Mouse (Mus musculus): Measurements from ENCODE around the gene Gstm7. TPM values are rescaled to one million over a fixed set of nuclear protein-coding genes. Genes with fewer than 3 reads are reported as not detected.
"Not testable (repeated sequence)": the region's sequence is repeated elsewhere in the genome, so short reads cannot be mapped to it uniquely, and the experiment has no call there.

The Gstm7 gene
- total RNA-seq (2021): 10 to 100 TPM; 60.7 to 70.1 TPM
- long read RNA-seq, transcript Gstm7-201 (8 exons, 1,377 nt): major isoform, 60 of 70 reads
- long read RNA-seq, partial matches to known transcripts: 1 of 70 reads
- long read RNA-seq, other reads (novel, unspliced or antisense): 6 of 70 reads

DNA sequence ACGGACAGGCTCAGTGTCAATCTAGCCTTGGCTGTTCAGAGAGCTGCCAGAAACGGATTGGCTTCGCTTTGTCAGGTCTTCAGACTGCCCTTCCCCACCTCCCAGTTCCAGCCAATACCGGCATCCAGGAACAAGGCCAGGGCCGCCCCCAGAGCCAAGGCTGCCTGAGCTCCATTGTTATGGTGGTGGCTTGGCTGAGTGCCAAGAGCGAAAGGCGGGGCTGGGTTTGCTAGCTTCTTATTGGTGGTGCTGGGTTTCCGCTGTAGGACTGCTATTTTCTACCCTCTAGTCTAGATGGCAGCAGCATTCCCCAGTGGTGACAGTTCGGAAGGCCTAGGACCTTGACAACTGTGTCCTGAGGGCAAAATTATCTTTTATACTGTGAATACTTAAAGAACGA is at the start of gene Gstm7:
TSS of gene Gstm7 (minus strand) at position 148 of the 400 bp plus-strand sequence.
- DNase-seq (ENCODE audit: low spot score in 2 of 2): peak; percentile 99

DNA sequence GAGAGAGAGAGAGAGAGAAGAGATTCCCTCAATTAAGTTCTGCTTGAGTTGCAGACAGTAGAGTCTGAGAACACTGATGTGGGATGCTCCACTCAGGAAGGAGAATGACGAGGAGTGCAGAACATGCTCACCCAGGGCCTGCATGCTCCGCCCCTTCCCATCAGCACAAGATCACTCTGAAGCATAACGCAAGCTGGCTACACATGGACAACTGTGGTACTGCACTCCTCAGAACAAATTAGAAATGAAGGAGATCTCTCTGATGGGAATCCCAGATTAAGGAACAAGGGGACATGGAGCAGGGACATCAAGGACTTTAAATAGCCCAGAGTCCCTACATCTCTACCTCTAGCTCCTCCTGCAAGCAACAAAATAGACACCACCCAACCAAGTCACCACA is 49.6 kb upstream of the Gstm7 start:
- DNase-seq (ENCODE audit: low spot score in 2 of 2): no peak

DNA sequence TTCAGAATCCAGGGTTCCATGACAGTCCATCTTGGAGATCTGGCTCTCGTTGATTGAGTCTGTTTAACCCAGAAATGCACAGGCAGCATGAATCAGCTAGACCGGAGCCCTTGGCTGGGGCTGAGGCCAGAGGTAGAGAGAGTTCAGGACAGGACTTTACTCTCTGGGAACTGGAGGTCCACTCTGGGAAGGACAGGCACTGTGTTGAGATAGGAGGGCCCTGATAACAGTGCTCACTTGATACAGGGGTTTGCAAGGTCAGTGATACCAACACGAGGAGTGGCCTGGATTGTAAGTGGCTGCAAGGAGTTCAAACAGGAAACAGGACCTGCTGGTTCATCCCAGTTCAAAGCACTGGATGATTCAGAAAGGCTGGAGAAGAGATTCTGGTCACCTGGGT is 46.1 kb upstream of the Gstm7 start:
- no peak for DNase-seq (ENCODE audit: low spot score in 2 of 2)

DNA sequence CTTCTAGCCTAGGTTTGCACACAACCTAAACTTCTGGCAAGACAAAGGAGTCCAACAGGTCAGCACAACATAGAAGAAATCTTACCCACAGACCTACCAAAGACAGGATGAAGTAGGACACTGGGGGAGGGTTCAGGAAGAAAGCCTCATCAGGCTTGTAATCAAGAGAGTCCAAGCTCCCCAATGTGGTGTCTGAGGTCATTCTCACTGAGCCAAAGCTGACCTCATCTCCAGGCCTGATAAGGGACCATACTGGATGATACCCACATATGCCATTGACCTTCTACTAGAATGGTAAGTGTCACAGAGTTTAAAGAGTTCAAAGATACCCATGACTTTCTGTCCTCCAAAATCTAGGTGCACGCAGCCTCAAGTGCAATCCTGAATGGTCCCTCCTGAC is 42.6 kb upstream of the Gstm7 start:
- no peak for DNase-seq (ENCODE audit: low spot score in 2 of 2)

DNA sequence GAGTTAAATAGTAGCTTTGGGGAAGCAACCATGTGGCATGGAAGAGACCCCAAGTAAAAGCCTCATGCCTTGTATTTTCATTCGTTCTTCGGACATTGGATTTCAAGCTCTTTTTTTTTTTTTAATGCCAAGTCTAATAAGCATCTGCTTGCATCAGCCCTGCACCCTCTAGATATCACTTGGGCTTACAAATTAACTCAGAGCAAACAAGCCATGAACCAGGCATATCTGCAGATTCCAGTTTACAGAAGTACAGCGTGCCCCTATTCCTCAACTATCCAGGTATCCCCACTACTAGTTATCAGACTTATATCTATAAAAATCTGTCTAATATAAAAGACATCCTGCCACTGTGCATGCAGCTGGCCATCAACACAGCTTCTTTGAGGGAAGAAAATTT is 40.5 kb upstream of the Gstm7 start:
- DNase-seq (ENCODE audit: low spot score in 2 of 2): no peak

DNA sequence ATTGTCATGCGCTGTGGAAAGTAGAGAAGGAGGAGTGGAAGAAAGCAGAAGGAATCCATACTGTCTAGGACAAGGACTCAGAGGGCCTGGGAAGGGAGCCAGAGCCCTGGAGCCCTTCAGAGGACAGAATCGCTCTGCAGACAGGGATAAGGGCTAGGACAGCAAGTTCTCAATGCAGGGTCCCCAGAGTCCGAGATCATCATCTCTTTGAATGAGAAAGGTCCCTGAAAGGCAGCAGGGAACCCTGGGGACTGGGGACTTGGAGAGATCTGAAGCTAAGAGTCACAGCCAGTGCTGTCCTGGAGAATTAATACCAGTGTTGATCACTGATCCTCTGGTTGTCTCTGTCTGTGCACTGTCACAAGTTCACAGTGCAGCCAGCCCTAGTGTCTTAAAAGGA is 39.5 kb upstream of the Gstm7 start:
- not testable (repeated sequence) for DNase-seq (ENCODE audit: low spot score in 2 of 2)

DNA sequence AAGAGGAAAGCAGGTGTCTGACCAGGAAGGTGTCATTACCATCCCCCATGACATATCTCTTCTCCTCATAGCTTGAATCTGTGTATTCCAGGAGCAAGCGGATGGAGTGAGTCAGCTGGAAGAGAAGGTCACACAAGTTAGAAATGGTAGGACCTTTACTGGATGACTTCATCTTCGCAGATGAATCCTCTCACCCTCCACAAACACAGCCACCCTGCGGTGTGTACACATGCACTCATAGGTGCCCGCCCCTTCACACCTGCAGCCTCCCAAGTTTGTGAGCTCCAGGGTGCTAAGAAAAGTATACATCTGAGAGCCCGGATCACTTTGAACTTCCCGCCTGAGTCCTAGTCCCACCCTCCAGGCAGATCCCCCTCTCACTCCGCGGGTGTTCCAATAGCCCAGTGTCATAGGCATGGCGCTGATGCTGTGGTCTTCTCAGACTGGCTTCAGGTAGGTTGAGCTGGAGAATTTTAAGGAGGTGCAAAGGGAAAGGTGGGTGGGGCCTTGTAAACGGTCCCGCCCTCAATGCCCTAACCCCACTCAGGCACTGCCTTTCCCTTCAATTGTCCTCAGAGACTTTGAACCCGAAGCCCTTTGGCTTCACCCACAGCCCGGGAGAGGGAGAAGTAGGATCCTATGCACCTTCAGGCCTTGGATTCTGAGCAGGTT is 37.2 kb upstream of the Gstm7 start, which contains the start of gene Gstm3:
TSS of gene Gstm3 (minus strand) at position 560 of the 672 bp plus-strand sequence.
- no peak for DNase-seq (ENCODE audit: low spot score in 2 of 2)

DNA sequence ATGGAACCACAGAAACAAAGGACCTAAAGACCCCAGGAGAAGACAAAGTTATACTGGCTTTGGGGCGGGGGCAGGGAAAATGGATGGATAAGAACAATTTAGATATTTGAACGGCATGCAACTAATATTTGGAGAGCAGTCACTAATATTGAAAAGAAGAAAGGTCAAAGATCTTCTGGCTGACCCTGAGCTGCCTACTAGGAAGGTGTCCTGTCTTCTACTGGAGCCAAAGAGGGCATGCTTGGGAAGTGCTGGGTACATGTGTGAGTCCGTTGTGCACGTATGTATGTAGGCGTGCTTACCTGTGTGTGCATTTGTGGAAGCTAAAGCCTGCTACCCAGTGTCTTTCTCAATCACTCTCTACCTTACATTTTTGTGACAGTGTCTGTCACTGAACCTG is 35.0 kb upstream of the Gstm7 start:
- DNase-seq (ENCODE audit: low spot score in 2 of 2): no peak

DNA sequence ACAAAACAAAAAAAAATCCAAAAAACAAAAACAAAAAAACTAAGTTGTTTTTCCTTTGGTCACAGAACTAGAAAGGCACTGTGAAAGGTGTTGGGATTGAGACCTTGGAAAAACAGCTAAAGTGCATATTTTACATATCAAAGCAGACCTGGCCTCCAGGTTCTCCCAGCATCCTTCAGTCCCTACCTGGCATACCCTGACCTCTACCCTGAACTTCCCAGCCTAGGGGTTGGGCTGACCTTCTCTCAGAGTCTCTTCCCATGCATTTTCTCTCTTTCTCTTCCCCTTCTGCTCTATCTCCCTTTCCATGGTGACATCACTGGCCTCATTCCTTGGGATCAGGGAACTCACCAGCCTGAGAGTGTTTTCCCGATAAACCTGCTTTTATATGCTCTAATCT is 34.0 kb upstream of the Gstm7 start:
- no peak for DNase-seq (ENCODE audit: low spot score in 2 of 2)

DNA sequence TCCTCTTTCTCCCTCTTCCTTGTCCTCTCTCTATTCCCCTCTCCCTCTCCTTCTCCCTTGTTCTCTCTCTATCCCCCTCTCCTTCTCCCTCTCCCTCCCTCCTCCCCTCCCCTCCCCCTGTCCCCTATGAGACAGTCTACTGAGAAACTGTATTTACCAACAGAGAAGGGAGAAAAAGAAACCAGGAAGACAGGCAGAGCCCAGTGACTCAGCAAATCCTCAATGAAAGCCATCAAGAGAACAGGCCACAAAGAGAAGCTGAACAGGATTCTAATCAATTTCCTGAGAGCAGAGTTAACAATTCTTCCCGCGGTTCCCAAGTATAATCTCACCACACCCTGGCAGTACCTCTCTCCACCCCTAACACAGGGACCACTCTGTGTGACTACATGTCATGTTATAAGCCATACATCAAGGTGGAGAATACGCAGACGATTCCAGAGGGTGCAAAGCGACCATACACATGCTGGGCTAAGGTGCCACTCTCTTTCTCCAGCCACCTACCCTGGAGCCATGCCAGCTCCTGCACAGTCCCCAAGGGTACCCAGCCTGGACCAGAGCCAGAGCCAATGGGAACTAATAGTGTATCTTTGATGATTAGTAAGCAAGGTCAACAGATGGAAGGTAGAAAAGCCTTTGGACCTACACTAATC is 33.2 kb upstream of the Gstm7 start:
- no peak for DNase-seq (ENCODE audit: low spot score in 2 of 2)

DNA sequence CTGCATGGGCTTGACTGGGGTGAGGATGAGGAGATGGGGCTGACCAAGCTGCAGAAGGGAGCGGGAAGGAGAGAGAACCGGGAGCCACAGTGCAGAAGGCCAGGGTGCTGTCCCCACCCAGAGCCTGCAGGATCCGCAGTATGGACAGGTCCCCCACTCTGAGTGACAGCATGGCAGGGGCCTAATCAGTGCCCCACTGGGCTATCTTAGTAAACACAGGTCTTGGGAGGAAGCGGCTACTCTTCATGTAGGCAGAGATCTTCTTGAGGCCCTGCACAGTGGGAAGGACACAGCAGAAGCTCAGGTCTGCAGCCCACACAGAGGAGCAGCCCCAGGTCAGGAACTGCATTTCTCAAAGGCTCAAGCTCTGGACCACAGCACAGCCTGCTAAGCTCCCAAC is 32.4 kb upstream of the Gstm7 start:
- DNase-seq (ENCODE audit: low spot score in 2 of 2): no peak

DNA sequence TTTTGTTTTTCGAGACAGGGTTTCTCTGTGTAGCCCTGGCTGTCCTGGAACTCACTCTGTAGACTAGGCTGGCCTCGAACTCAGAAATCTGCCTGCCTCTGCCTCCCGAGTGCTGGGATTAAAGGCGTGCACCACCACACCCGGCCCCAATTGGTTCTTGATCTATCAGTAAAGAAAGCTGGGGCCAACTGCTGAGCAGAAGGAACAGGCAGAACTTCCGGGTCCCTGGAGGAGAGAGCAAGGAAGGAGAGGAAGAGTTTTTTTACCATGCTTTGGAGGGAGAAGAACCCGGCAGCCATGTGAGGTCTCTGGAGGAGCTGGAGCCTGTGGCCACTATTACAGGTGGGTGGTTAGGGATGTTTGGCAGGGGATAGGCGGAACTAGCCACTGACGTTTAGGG is 23.6 kb upstream of the Gstm7 start:
- not testable (repeated sequence) for DNase-seq (ENCODE audit: low spot score in 2 of 2)

DNA sequence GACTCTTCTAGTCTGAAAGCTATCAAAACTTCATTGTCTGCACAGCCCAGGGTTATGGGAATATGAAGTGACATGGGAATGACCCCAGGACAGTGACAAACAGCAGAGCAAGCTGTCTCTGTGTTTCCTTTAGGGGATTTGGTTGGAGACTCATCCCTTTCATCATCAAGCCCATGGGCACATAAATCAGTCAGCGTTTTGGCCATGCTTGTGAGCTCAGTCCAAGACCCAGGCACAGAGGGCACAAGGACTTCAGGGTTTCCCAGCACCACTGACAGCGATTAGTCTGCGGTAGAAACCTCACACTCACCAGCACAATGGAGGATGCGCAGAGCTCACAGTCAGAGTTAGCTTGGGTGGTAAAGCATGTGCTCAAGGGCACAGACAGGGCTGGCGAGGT is 22.3 kb upstream of the Gstm7 start:
- no peak for DNase-seq (ENCODE audit: low spot score in 2 of 2)

DNA sequence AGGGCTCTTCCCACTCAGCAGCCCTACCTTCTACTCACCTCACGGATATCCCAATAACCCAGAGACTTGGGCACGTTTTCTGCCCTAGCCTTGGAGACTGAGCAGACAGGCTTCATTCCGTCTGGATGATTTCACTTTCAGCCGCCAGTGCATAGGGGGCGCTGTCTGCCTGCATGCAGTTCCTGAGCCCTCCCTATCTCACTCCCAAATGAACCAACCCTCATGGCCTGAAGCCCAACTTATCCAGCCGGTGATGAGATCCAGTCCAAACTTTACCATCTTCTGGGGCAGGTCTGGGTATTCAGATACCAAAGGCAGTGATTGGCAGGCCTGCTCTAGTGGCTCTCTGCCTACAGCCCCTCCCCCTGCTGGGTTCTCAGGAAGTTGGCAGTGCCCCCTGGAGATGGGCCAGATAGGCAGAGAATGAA is 21.7 kb upstream of the Gstm7 start:
- peak; percentile 84 to 86 for DNase-seq (ENCODE audit: low spot score in 2 of 2)

DNA sequence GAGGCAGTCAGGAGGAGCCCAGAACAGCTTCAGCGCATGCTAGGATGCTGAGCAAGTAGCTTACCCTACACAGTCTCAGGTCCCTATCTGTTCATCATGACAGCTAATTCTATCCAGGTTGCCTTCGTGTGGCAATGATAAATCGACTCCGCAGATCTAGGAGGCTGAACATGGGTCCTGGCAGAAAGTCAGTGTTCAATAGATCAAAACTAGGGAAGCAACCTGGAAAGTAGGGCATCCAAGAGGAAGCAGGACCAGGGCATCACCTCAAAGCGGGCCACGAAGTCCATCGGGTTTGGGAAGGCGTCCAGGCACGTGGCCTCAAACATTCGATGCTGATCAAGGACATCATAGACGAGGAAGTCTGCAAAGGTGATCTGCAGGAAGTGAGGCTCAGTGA is 18.9 kb upstream of the Gstm7 start:
- DNase-seq (ENCODE audit: low spot score in 2 of 2): no peak

DNA sequence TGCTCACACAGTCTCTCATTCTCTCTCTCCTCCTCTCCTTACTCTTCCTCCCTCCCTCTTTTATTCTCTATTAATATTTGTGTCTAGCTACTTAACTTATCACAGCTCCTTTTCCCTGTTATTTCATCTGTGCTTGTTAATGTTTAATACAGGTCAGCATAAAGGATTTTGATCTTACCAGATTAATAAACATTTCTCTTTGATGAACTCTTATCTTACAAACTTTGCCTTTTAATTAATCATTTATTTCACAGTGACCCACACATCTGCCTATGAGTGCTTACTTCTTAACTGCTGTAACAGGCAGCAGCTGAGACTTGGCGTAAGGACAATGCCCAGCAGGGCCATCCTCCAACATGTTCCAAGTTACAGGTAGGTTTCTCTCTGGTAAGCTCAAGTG is 17.8 kb upstream of the Gstm7 start:
- DNase-seq (ENCODE audit: low spot score in 2 of 2): not testable (repeated sequence)

DNA sequence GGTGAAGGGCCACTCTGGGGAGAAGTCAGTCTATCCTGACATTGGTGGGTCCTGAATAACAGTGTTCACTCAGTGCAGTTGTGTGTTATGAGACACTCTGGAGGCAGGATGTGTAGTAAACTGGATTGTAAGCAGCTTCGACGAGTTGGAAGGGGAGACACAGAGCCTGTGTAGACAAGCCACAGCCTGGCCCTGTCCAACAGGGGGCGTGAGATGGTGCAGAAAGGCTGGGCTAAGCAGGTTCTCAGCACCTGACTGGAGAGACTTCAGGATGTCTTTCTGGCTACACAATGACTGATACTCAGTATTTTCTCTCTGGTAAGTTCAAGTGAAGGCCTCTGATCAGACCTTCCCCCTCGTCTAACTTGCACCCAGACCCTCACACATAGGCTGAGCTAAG is 14.1 kb upstream of the Gstm7 start:
- no peak for DNase-seq (ENCODE audit: low spot score in 2 of 2)

DNA sequence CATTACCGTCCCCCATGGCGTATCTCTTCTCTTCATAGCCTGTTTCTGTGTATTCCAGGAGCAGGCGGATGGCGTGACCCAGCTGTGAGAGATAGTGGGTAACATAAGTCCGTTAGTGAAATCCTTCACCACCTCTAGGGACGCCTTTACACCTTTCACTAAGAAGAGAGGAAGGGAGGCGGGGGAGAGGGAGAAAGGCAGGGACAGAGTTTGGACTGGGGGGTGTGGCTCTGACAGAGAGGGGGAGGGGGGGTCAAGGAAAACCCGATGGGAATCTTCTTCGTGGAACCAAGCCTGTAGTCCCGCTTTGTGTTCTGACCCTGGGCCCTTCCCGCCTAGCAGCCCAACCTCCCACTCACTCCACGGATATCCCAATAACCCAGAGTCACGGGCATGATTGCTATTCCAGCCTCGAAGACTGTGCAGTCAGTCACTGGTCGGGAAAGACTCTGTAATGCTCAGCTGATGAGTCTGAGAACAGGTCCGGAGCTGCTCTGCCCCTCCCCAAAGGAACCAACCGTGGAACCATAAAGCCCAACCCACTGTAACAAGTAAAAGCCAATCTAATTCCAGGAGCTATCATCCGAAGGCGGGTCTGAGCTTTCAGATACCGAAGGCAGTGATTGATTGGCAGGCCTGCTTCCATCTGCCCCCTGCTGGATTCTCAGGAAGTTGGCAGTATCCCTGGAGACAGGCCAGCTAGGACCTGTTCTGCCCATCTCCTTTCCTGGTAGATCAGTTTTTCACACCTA is 11.8 kb upstream of the Gstm7 start, which contains the start of gene Gstm6:
TSS of gene Gstm6 (minus strand) at position 511 of the 752 bp plus-strand sequence.
- peak; percentile 55 to 63 for DNase-seq (ENCODE audit: low spot score in 2 of 2)

DNA sequence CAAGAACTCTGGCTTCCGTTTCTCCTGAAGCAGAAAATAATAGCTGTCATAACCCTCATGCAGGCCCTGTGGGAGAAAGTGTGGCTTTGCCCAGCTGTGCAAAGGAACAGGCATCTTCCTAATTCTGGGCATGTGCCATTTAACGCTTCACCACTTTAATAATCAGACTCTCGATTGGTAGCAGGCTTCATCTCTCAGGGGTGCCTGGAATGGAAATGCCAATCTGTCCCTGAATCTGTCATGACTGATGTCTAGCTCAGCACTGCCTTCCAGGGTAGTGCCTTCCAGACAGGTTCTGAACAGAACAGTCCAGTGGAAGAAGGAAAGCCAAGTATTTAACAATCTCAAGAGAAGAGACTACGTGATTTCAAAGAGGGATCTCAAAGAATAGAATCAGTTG is 9.6 kb upstream of the Gstm7 start:
- DNase-seq (ENCODE audit: low spot score in 2 of 2): no peak

DNA sequence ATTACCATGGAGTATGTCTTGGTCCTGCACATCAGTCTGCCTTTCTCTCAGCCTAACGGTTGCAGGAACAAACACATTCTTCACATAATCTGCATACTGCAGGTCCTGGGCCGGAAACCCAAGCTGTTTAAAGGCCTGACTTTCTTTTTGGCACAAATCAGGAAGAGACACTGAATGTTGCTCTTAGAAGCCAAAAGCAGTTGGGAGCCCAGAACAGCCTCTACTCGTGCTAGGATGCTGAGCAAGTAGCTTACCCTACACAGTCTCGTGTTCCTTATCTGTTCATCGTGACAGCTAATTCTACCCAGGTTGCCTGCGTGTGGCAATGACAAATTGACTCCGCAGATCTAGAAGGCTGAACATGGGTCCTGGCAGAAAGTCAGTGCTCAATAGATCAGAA is 8.9 kb upstream of the Gstm7 start:
- no peak for DNase-seq (ENCODE audit: low spot score in 2 of 2)

DNA sequence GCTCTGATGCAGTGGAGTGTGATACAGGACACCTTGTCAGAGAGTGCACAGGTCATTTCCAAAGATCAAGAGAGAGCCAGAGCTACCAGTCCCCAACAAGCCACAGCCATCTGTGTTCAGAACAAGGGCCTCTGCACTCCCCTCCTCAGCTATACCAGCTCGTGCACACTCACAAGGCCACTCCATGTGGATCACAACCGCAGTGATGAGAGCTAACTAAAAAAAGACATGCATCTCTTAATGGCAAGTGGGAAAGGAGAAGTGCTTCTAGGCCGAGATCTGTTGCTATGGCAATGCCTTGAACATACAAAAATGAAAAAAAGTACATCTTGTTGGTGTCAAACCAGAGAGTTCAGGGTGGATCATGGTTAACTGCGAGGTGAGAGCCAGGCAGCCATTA is 8.2 kb upstream of the Gstm7 start:
- no peak for DNase-seq (ENCODE audit: low spot score in 2 of 2)

DNA sequence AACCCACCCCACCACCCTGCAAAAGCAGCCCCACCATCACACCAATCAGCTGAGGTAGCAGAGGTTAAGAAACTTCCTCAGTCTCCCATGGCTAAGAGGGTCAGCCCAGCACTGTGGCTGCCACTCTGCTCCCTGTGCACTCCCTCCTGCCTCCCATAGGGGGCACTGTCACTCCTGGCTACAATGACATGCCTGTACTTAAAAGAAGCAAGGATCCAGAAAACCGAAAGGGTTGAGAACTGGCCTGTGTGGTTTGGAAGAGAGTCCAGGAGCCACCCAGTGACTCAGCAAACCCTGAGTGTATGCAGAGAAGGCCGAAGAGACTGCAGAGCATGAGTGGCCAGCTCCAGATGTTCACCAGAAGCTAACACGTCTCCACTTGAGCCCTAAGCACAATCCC is 7.8 kb upstream of the Gstm7 start:
- peak; percentile 60 to 62 for DNase-seq (ENCODE audit: low spot score in 2 of 2)
